In the genomic region with DNA sequence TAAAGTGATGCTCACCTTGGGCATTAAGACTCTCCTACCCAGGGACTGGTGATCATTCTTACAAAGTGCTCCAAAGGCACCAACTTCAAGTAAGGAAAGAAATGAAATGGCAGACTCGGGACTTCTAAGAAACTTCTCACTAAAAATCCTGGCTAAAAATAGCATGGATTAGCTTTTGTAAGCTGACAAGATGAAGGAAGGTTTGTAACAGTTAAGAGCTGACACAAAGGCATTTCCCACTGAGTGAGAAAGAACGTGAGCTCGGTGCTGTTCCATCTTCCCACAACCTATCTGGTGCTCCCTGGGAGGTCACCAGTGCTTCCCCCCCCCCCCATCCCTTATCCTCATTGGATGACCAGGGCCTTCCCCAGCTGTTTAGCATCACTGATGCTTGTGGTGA, we compare ENCODE assay signal across 13 mouse cellular contexts. TPM values are rescaled to one million over a fixed set of nuclear protein-coding genes. Genes with fewer than 3 reads are reported as not detected.
DNase-seq lines count a peak whose midpoint lies in the region; ATAC-seq and TF ChIP-seq lines count a peak whose summit lies in the region.
"Had no signal": no experiment of that assay in that cellular context is flagged by ENCODE, and none has a peak within 500 bp of the region (broad histone marks: within the 10 kb centered on the region; RNA-seq: fewer than 3 reads in every experiment).

No protein-coding gene starts in this region.

- H3K4me1 ChIP-seq in heart, embryonic 13.5 days = peaks cover 49% of the 10 kb centered on the region
- H3K4me1 ChIP-seq in E14TG2a.4 (replicated peaks; ENCODE audit: low read depth, low read length) = peaks cover 83% of the 10 kb centered on the region
- peaks cover 31% of the 10 kb centered on the region for H3K4me1 ChIP-seq in embryonic facial prominence, embryonic 12.5 days
- H3K4me1 ChIP-seq in limb, embryonic 15.5 days = peaks cover 18% of the 10 kb centered on the region

- H3K4me3 ChIP-seq in heart, embryonic 13.5 days = no peak overlapping the region
- 0 out of 2 replicates have a peak overlapping the region, but pooled peaks have one; percentile 26 for H3K4me3 ChIP-seq in E14TG2a.4 (replicated peaks; ENCODE audit: low read length)
- H3K4me3 ChIP-seq in embryonic facial prominence, embryonic 12.5 days = no peak overlapping the region
- H3K4me3 ChIP-seq in limb, embryonic 15.5 days = no peak overlapping the region
- H3K4me3 ChIP-seq: liver, embryonic 13.5 days had no signal

- no peak for DNase-seq in heart, adult 11 months
- DNase-seq in thymus, postnatal 25 days = no peak
- DNase-seq in urinary bladder, postnatal 14 days (ENCODE audit: low spot score) = no peak
- DNase-seq in layer of hippocampus, adult 11-12 months (ENCODE audit: low spot score) = no peak
- DNase-seq: cerebellum, adult 2 months; layer of hippocampus, postnatal 36 days; liver, embryonic 13.5 days; right cerebral cortex, postnatal 14 days had no signal

- H3K27me3 ChIP-seq in heart, embryonic 13.5 days (replicated peaks) = no peaks in the 10 kb centered on the region
- H3K27me3 ChIP-seq in E14TG2a.4 (ENCODE audit: insufficient read depth, low read length) = no peaks in the 10 kb centered on the region
- no peaks in the 10 kb centered on the region for H3K27me3 ChIP-seq in embryonic facial prominence, embryonic 12.5 days
- H3K27me3 ChIP-seq in limb, embryonic 15.5 days = no peaks in the 10 kb centered on the region
- H3K27me3 ChIP-seq: liver, embryonic 13.5 days had no signal

- no peak for TF ChIP-seq CTCF in E14TG2a.4 (conservative IDR thresholded peaks at IDR 0.05; ENCODE audit: low read length)

- H3K9ac ChIP-seq in heart, embryonic 13.5 days = peak overlapping the region; percentile 72
- no peak overlapping the region for H3K9ac ChIP-seq in embryonic facial prominence, embryonic 12.5 days
- H3K9ac ChIP-seq in limb, embryonic 15.5 days = no peak overlapping the region
- H3K9ac ChIP-seq: liver, embryonic 13.5 days had no signal

- no peak for ATAC-seq in heart, embryonic 13.5 days (ENCODE audit: extremely low read depth, insufficient number of reproducible peaks, low FRiP score, low TSS enrichment)
- ATAC-seq in embryonic facial prominence, embryonic 12.5 days (ENCODE audit: insufficient number of reproducible peaks, insufficient read depth, low FRiP score, low TSS enrichment) = no peak
- ATAC-seq in limb, embryonic 15.5 days (ENCODE audit: insufficient number of reproducible peaks, low FRiP score, low TSS enrichment, low read depth) = no peak
- ATAC-seq: inflammation-experienced regulatory T-cells, adult 6 months had no signal

- H3K9me3 ChIP-seq in heart, embryonic 13.5 days = no peaks in the 10 kb centered on the region
- no peaks in the 10 kb centered on the region for H3K9me3 ChIP-seq in E14TG2a.4 (ENCODE audit: low read length)
- H3K9me3 ChIP-seq in embryonic facial prominence, embryonic 12.5 days = no peaks in the 10 kb centered on the region
- H3K9me3 ChIP-seq in limb, embryonic 15.5 days = no peaks in the 10 kb centered on the region
- H3K9me3 ChIP-seq: liver, embryonic 13.5 days had no signal

- H3K27ac ChIP-seq in heart, embryonic 13.5 days (replicated peaks) = peak overlapping the region; percentile 83
- peak overlapping the region; percentile 73 for H3K27ac ChIP-seq in embryonic facial prominence, embryonic 12.5 days
- H3K27ac ChIP-seq in limb, embryonic 15.5 days = peak overlapping the region; percentile 14; the same call in 1 of the 2 replicates
- H3K27ac ChIP-seq: liver, embryonic 13.5 days had no signal

- H3K36me3 ChIP-seq in heart, embryonic 13.5 days = peaks cover 82% of the 10 kb centered on the region
- peaks cover 65% of the 10 kb centered on the region for H3K36me3 ChIP-seq in E14TG2a.4 (ENCODE audit: insufficient read depth, low read length)
- H3K36me3 ChIP-seq in embryonic facial prominence, embryonic 12.5 days = peaks cover 31% of the 10 kb centered on the region
- peaks cover 79% of the 10 kb centered on the region for H3K36me3 ChIP-seq in limb, embryonic 15.5 days

- peak overlapping the region; percentile 6 for H3K4me2 ChIP-seq in heart, embryonic 13.5 days
- no peak overlapping the region for H3K4me2 ChIP-seq in embryonic facial prominence, embryonic 12.5 days (replicated peaks)
- H3K4me2 ChIP-seq in limb, embryonic 15.5 days = no peak overlapping the region
- H3K4me2 ChIP-seq: liver, embryonic 13.5 days had no signal

- 8% methylated on average over 3 of the region's 3 CpGs for WGBS in heart, embryonic 13.5 days
- 15% methylated on average over 3 of the region's 3 CpGs for WGBS in embryonic facial prominence, embryonic 12.5 days
- WGBS in limb, embryonic 15.5 days = 17% methylated on average over 3 of the region's 3 CpGs

RNA-seq across cellular contexts. Expression of a gene that starts 57.1 kb away (rescaled TPM):
- 14.9 and 16.6 TPM in 2 replicates for polyA plus RNA-seq in heart, embryonic 13.5 days (2015; fragmentation: Nextera tagmentation; extraction: Ambion mirVana)
- 25.0 and 29.2 TPM in 2 replicates for polyA plus RNA-seq in embryonic facial prominence, embryonic 12.5 days (2016; fragmentation: Nextera tagmentation; extraction: Ambion mirVana)
- polyA plus RNA-seq in limb, embryonic 15.5 days (2015; fragmentation: Nextera tagmentation; extraction: Ambion mirVana) = 25.9 and 26.5 TPM in 2 replicates

Comparison
In these comparisons a context has a peak if more than half of its experiments do, and no peak if none do; other contexts are left out.
1. H3K27ac ChIP-seq: peak in every context shown above with its lines; median percentile 83 in heart, embryonic 13.5 days; 73 in embryonic facial prominence, embryonic 12.5 days; 14 in limb, embryonic 15.5 days.